Mouse (Mus musculus) C3H10T1/2 (cell line): ENCODE measurements around the gene Adgrg5. TPM values are rescaled to one million over a fixed set of nuclear protein-coding genes. Genes with fewer than 3 reads are reported as not detected.

ENCODE experiments used
- polyA plus RNA-seq, 2 experiments: library from polyadenylated mRNA; unstranded; fragments of >200 nt; fragmentation: generic; extraction: Trizol; gene quantifications; one replicate each; pipeline ENCODE4 v1.2.1; 2012; ENCODE audit warnings: missing spikeins in 2 of 2

Gene Adgrg5
- under 1 TPM in 1 of 2 experiments, not detected in 1; 0.04 TPM for polyA plus RNA-seq

GRCm38 (mm10) chr8:94923405-94923804 is at the start of gene Adgrg5:
Gene Adgrg5 (plus strand): TSS chr8:94923694.

GRCm38 (mm10) chr8:94876197-94876730 is 47.2 kb upstream of the Adgrg5 start, which contains the start of gene Dok4:
Gene Dok4 (minus strand): TSS chr8:94876330.

DNA sequence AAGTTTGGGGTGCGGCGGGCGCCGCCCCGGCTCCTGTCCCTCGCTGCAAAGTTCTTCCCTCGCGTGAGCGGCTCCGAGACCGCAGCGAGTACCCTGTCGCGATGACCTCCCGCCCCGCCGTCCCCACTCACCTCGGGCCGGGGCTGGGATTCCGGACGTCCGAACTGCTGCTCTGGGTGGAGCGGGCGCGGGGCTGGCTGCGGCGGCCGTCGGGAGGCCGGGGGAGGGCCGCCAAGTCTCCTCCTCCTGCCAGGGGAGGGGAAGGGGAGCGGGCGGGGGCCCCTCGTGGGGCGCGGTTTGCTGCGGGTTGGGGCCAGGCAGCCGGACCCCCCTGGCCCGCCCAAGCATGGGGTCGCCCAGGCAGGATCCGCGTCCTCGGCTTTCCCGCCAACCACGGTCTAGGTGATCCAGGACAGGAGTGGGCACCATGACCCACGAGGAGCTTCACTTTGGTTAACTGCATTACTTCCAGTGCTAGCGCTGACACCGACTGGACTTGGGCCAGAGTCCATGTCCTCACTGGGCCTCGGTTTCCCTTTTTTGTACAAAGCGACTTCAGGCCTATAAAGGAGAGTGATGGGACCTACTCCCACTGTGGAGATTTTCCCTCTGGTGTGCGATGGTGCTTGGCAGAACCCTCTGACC is 5.5 kb upstream of the Adgrg5 start, which contains the start of gene Ccdc102a:
Gene Ccdc102a, minus strand, starts transcription at position 248 of the 645 bp plus-strand sequence.

DNA sequence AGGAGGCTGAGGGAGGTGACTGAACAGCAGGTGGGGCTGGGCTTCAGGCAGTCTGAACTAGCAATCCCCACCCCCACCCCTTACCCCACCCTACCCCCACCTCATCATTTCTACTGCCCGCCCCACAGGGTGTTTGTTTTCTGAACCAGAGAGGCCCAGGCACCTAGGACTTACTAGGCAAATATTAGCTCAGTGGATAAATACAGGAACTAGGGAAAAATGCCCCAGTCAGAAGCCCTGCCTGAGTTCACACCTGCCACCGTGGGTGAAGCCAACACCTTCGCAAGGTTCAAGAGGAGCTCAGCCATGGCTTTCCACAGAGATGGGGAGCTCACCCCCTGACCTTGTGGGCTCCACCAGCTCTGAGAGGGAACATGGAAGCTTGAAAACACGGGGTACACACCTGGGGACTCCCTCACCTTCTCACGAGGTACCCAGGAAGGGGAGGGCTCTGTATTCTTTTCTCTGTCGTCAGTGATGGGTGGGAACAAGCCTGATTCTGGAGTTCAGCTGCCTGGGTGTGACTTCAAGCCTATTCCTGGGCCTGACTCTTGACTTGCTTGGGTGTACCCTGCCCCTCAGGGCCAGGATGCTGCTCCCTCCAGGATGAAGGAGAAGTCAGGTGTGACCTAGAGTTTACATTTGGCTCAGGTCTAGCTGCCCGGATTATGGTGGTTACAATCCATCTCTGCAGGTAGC is 51.1 kb downstream of the Adgrg5 start, which contains the start of gene Adgrg1:
Gene Adgrg1, plus strand, starts transcription at position 285 of the 699 bp plus-strand sequence.

Other genes with a start within 250 kb of the Adgrg5 start
- under 1 TPM; 0.32 to 0.37 TPM for gene Pllp, start 227.4 kb upstream of the Adgrg5 start, polyA plus RNA-seq
- gene Ccl22, start 178.1 kb upstream of the Adgrg5 start, polyA plus RNA-seq = not detected
- 100 to 1,000 TPM in 1 of 2 experiments, 10 to 100 TPM in 1; 16.1 to 126 TPM for gene Cx3cl1, start 151.7 kb upstream of the Adgrg5 start, polyA plus RNA-seq
- gene Ccl17, start 113.2 kb upstream of the Adgrg5 start, polyA plus RNA-seq = 1 to 10 TPM; 4.4 TPM
- 10 to 100 TPM; 19.7 to 59.9 TPM for gene Coq9, start 85.4 kb upstream of the Adgrg5 start, polyA plus RNA-seq
- 10 to 100 TPM; 31.2 to 79.3 TPM for gene Ciapin1, start 85.3 kb upstream of the Adgrg5 start, polyA plus RNA-seq
- gene Polr2c, start 66.2 kb upstream of the Adgrg5 start, polyA plus RNA-seq = 10 to 100 TPM; 63.1 to 72.9 TPM
- 1 to 10 TPM; 2.9 to 9.3 TPM for gene Dok4, start 47.4 kb upstream of the Adgrg5 start, polyA plus RNA-seq
- gene Ccdc102a, start 5.6 kb upstream of the Adgrg5 start, polyA plus RNA-seq = 10 to 100 TPM; 14.2 to 48.4 TPM
- gene Adgrg1, start 51.1 kb downstream of the Adgrg5 start, polyA plus RNA-seq = 1 to 10 TPM; 1.2 to 1.9 TPM
- gene Adgrg3, start 94.0 kb downstream of the Adgrg5 start, polyA plus RNA-seq = under 1 TPM in 1 of 2 experiments, not detected in 1; 0.01 TPM
- not detected for gene Drc7, start 131.4 kb downstream of the Adgrg5 start, polyA plus RNA-seq
- 10 to 100 TPM; 17.6 to 21.3 TPM for gene Katnb1, start 157.5 kb downstream of the Adgrg5 start, polyA plus RNA-seq